Mouse (Mus musculus): ENCODE data around the gene Irf2bp2.

Gene Irf2bp2

DNA sequence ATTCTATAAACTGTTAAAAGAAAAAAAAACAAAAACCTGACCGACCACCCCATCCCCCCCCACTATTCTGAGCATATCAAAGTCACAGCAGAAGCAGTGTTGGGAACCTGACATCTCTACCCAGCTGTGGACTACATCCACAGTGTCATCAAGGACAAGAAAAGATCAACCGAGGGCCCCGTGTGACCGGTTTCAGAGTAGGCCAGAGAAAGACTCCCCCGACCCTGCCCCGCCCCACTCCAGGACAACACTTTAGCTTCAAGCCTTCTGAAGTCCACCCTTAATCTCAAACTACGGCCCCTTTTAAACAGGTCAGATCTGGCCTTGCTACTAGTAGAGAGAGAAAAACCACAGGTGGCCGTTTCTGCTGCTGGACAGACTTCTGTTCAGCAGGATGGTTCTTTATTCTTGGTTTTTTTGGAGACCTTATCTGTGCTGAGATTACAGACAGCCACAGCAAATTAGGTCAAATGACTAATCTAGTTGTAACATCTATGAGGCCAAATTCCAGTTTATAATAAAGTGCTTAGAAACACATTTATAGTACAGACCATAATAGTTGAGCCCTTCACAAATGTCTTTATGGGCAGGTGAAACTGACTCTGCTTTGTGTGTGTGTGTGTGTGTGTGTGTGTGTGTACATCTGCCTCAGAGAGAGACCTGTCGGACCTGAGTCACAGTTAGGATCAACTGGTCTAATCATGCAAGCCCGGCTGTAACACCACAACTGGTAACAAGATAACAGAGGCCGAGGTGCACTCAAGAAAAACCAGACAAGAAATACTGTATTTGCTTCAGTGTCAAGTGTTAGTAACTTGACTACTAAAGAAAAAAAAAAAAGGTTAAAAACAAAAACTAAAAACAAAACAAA lies 4.9 kb downstream of the Irf2bp2 start:
- intact Hi-C loops (cut with DNase I), result loop anchor here (5.0 kb wide), 2 partner anchors 72 to 92 kb away; no protein-coding TSS in a partner anchor

- intact Hi-C loops (cut with DNase I), result loop anchor here (5.0 kb wide), 2 partner anchors 71 to 91 kb away; no protein-coding TSS in a partner anchor
Measured at GRCm38 (mm10) chr8:126587836-126588503, 5.8 kb downstream of the Irf2bp2 start.

DNA sequence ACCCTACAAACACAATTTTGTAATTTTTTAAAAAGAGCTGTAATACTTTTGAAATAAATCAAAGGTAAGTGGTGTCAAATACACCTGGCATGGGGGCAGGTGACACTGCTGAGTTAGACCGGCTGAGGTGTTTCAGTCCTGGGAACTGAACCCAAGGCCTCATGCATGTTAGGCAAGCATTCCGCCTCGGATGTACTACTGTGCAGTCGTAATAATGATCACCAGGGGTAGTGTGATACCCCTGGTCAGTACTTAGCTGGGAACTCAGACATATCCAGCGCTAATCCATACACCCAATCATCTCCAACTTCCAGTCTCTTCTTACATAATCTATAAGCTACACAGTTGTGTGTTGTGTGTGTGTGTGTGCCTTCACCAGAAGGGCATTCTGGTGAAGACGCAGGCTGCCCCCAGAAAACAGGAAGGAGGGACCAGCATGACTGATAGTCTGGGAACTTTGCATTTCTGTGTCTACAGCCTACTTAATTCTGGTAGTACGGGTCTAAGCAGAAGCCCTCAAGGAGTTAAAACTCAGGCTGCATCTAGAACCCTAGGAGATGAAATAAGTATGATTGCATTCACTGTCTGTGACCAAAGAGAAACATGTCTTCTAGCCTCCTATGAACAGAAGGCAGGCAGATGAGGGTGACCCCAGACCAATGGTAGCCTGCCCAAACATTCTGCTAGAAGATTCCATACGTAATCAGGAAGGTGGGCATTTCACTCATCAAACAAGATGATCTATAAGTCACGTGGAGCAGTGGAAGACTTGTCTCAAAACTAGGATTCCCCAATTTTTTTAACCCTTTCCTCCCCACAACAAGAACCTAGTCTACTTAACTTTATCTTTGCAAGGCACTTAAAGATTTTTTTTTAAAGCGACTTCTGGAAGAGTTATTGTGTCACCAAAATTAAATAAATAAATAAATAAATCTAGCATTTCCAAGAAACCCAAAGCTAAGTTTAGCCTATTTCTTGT lies 6.9 kb downstream of the Irf2bp2 start:
- intact Hi-C loops (cut with DNase I), result loop anchor here (5.0 kb wide), 2 partner anchors 70 to 90 kb away; no protein-coding TSS in a partner anchor

DNA sequence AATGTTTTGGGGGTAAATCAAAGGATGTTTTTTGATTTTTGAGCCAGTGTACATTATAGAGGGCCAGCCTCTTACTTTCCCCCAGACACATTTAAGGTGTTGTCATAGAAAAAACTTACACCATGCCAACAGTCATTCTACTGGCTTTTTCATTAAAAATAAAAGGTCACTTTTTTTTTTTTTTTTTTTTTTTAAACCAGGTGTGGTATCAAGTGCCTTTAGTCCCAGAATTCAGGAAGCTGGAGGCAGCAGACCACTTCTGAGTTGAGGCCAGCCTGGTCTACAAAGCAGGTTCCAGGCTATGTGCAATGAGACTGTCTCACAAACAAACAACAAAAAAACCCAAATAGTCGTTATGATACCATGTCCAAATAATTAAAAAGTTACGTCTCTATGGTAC lies 7.7 kb downstream of the Irf2bp2 start:
- intact Hi-C loops (cut with DNase I), result loop anchor here (5.0 kb wide), 2 partner anchors 69 to 89 kb away; no protein-coding TSS in a partner anchor

DNA sequence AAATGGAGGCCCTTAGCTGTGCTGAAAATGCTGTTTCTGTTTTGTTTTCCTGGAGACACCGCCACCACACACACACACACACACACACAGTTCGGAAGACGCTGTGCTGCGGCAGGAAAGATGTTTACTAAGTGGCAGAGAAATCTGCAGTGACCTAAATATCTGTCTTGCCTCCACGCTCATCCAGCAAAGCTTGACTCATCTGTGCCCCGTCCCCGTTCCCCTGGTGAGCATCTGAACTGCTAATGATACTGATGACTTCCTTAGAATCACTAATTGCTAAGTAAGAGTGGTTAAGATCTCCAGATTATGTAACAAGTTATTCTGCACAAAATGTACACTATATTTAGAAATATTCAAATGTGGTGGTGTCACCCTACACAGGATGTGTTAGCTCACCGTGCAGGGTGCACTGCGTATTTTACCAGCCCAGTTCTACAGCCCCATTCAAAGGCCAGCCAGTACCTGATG lies 8.2 kb downstream of the Irf2bp2 start:
- intact Hi-C loops (cut with DNase I), result loop anchor here (5.0 kb wide), 2 partner anchors 68 to 88 kb away; no protein-coding TSS in a partner anchor

- intact Hi-C loops (cut with DNase I), result loop anchor here (5.0 kb wide), 5 partner anchors 68 to 337 kb away; no protein-coding TSS in a partner anchor
Measured at GRCm38 (mm10) chr8:126584844-126585231, 8.9 kb downstream of the Irf2bp2 start.

- intact Hi-C loops (cut with DNase I), result loop anchor here (5.0 kb wide), 3 partner anchors 153 to 338 kb away; no protein-coding TSS in a partner anchor
Measured at GRCm38 (mm10) chr8:126583971-126584843, 9.6 kb downstream of the Irf2bp2 start.

DNA sequence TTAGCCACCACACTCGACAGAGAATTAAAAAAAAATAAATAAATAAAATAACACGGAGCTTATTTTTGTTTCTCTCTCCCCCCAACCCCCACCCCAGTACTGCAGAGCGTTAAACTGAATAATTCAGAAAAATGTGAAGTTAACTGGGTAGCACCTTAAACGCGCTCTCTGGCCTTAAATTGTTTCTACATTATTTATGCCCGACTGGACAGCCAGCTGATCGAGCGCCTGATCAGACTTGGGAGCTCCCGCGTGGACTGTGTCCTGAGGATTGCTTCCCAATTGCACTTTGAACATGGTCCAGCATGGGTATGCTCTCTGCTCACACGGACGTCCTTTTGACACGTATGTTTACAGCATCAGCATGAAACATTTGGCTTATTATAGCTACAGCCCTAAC lies 10.3 kb downstream of the Irf2bp2 start:
- intact Hi-C loops (cut with DNase I), result loop anchor here (5.0 kb wide), 3 partner anchors 154 to 339 kb away; no protein-coding TSS in a partner anchor

DNA sequence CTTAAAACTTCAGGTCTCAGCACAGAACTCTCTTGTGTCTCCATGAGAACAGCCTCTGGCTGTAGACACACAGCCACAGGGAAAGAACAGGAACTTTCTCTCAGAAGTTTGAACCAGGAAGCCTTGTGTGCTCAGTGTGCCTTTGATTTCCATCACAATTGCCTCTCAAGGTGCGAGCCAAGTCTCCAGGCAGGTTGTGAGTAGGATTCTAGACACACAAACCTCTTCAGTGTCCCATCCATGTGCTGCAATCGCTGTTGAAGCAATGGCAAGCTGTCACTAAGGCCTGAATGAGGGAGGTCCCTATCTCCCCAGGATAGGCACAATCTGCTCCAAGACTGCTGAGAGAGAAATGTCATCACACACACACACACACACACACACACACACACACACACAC lies 10.8 kb downstream of the Irf2bp2 start:
- intact Hi-C loops (cut with DNase I), result loop anchor here (5.0 kb wide), 3 partner anchors 154 to 339 kb away; no protein-coding TSS in a partner anchor

- intact Hi-C loops (cut with DNase I), result loop anchor here (5.0 kb wide), 3 partner anchors 155 to 340 kb away; no protein-coding TSS in a partner anchor
Measured at GRCm38 (mm10) chr8:126582509-126582908, 11.3 kb downstream of the Irf2bp2 start.

DNA sequence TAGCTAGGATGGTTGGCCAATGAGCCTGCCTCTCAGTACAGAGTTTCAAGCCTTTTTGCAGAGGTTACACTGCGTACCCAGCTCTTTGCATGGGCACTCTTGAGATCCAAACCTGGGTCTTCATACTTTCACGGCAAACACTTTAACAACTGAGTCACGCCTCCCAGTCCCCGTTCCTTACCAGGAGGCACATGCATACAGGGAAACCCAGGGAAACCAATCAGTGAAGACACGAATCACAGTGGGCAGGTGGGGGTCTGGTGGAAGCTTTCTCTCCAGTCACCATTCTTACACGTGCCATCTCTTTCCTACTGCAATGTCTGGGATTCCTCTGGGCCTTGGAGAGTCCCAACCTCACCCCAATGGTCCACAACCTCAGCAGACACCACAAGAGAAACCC lies 12.1 kb downstream of the Irf2bp2 start:
- intact Hi-C loops (cut with DNase I), result loop anchor here (5.0 kb wide), 3 partner anchors 156 to 341 kb away; no protein-coding TSS in a partner anchor

DNA sequence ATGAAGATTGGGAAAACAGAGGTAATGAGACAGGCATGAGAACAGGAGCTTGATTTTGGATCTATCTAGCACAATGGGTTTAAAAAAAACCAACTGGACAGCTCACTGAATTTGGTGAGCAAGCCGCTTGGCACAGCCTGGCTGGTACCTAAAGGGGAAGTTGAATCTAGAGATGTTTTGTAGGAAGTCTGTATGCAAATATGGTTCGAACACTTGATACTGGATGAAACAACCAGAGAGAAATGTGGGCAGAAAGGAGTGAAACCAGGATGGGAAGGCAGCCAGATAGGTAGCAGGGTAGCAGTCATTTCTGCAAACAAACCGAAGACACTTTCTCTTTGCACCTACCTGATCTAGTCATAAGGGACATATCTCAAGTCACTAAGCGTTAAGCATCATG lies 13.0 kb downstream of the Irf2bp2 start:
- intact Hi-C loops (cut with DNase I), result loop anchor here (5.0 kb wide), 3 partner anchors 156 to 341 kb away; no protein-coding TSS in a partner anchor

DNA sequence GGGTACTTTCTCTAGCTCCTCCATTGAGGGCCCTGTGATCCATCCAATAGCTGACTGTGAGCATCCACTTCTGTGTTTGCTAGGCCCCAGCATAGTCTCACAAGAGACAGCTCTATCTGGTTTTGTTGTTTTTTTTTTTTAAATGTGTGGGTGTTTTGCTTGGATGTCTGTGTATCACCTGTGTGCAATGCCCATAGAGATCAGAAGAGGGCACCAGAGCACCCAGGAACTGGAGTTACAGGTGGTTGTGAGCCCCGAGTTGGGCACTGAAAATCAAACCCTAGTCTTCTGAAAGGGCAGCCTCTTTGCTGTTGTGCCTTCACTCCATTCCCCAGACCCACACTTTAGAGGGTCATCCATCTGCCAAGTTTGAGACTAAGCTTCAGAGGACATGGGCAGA lies 13.7 kb downstream of the Irf2bp2 start:
- intact Hi-C loops (cut with DNase I), result loop anchor here (5.0 kb wide), 3 partner anchors 157 to 342 kb away; no protein-coding TSS in a partner anchor

GRCm38 (mm10) chr8:126578641-126579040 lies 15.1 kb downstream of the Irf2bp2 start:
- intact Hi-C loops (cut with DNase I), result no loop called here

GRCm38 (mm10) chr8:126576919-126577318 lies 16.9 kb downstream of the Irf2bp2 start:
- intact Hi-C loops (cut with DNase I), result no loop called here

- intact Hi-C loops (cut with DNase I), result no loop called here
Measured at GRCm38 (mm10) chr8:126576086-126576485, 17.7 kb downstream of the Irf2bp2 start.

DNA sequence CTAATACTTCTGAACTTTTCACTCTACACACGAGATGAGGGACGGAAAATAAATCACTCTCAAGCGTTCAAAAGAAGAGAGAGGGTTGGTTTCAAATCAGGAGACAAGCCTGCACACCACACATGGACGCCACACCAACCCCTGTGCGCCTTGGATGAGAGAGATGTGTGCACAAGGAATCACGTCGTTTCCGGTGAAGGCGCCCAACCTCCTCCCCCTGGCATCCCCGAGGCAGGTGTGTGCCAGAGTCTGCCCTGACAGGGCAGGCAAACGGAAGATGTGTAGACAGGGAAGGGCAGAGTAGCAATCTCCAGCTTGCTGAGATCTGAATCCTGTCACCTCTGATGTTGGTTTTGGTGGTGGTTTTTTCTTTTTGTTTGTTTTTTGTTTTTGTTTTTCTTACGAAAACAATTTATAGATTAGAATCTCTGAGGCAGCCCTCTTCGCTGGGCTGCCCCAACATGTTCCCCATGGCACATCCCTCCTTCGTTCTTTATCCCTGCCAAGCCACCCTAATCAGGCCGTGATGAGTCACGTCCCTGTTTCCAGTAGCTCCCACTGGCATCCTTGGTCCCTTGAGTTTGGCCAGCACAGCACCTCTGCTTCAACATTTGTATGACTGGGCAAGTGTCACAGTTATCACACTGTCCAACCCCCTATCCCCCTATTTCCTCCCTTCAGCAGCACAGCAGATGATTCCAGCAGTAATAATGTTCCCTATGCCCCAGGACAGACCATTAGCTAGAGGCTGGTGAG lies 18.7 kb downstream of the Irf2bp2 start:
- intact Hi-C loops (cut with DNase I), result no loop called here

DNA sequence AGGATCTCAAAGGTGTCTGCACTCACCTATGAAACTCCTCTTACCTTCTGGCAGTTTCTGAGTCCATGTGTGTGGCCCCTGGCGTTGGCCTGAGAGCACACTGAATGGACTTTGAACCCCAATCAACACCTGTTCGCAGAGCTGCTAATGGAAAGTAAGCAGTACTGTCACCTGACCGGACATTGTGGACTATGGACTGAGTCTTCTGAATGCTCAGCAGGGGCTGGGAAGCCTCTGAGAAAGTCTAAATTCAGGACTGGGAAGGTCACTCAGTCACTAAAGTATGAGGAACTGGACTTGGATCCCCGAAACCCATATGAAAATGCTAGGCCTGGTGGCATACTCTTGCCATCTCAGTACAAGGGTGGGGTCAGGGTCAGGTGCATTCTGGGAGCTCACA lies 19.9 kb downstream of the Irf2bp2 start:
- intact Hi-C loops (cut with DNase I), result no loop called here

Measured in adrenal gland (tissue).